Mouse (Mus musculus) gastrocnemius, adult 18-20 months (tissue): ENCODE measurements around the gene Ugcg. TPM values are rescaled to one million over a fixed set of nuclear protein-coding genes. Genes with fewer than 3 reads are reported as not detected.

Experiments
- DNase-seq: peaks from one replicate; pipeline ENCODE4 v3.0.0; 2021; ENCODE audit warnings: low spot score
- total RNA-seq, 2 experiments: library from RNA; stranded (reverse); gene quantifications; 2 replicates each; pipeline ENCODE4 v1.2.3; 2021

Gene Ugcg
- total RNA-seq, 2 experiments from 2014 or later, result 5.5 to 6.2 TPM

GRCm38 (mm10) chr4:59189546-59190237 is 635 bp downstream of the Ugcg start:
- peak; percentile 24 for DNase-seq

GRCm38 (mm10) chr4:59190650-59191424 is 1.8 kb downstream of the Ugcg start:
- no peak for DNase-seq

- DNase-seq, result no peak
Measured at GRCm38 (mm10) chr4:59194731-59195496, 5.9 kb downstream of the Ugcg start.

GRCm38 (mm10) chr4:59196346-59197077 is 7.5 kb downstream of the Ugcg start:
- no peak for DNase-seq

- no peak for DNase-seq
Measured at GRCm38 (mm10) chr4:59197078-59197424, 8.0 kb downstream of the Ugcg start.

GRCm38 (mm10) chr4:59197462-59197861 is 8.4 kb downstream of the Ugcg start:
- no peak for DNase-seq

- DNase-seq, result peak; percentile 65
Measured at GRCm38 (mm10) chr4:59199341-59199740, 10.3 kb downstream of the Ugcg start.

- peak; percentile 31 for DNase-seq
Measured at GRCm38 (mm10) chr4:59199805-59200204, 10.7 kb downstream of the Ugcg start.

GRCm38 (mm10) chr4:59200636-59201035 is 11.6 kb downstream of the Ugcg start:
- no peak for DNase-seq

- DNase-seq, result no peak
Measured at GRCm38 (mm10) chr4:59204616-59205015, 15.6 kb downstream of the Ugcg start.

- DNase-seq, result no peak
Measured at GRCm38 (mm10) chr4:59205758-59206340, 16.8 kb downstream of the Ugcg start.

- no peak for DNase-seq
Measured at GRCm38 (mm10) chr4:59206600-59206999, 17.5 kb downstream of the Ugcg start.

- no peak for DNase-seq
Measured at GRCm38 (mm10) chr4:59208607-59209006, 19.6 kb downstream of the Ugcg start.

GRCm38 (mm10) chr4:59211181-59211580 is 22.1 kb downstream of the Ugcg start:
- no peak for DNase-seq

GRCm38 (mm10) chr4:59213833-59214232 is 24.8 kb downstream of the Ugcg start:
- no peak for DNase-seq

GRCm38 (mm10) chr4:59214695-59215094 is 25.6 kb downstream of the Ugcg start:
- no peak for DNase-seq

GRCm38 (mm10) chr4:59215585-59215984 is 26.5 kb downstream of the Ugcg start:
- no peak for DNase-seq

- DNase-seq, result no peak
Measured at GRCm38 (mm10) chr4:59217101-59217500, 28.0 kb downstream of the Ugcg start.

- no peak for DNase-seq
Measured at GRCm38 (mm10) chr4:59218154-59218553, 29.1 kb downstream of the Ugcg start.

GRCm38 (mm10) chr4:59222226-59222625 is 33.2 kb downstream of the Ugcg start:
- no peak for DNase-seq

GRCm38 (mm10) chr4:59223055-59223615 is 34.1 kb downstream of the Ugcg start:
- peak; percentile 28 for DNase-seq
